In the genomic region with DNA sequence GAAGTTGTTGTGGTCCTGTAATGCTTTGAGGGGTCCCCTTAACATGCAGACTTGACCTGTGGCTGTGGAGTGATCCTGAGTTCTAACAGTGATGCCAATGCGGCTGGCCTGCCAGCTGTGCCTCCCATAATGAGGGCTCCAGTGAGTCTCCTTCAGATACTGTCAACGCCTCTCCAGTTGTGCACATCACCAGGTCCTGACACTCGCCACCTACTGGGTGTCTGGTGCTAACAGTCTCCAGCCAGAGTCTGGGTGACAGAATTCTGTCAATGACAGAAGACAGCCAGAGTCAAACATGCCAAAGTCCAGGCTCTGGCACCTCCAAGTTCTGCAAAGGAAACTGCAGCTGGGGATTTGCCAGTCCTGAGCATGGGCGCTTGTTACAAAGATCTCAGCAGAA, we compare ENCODE assay signal across 26 mouse cellular contexts. TPM values are rescaled to one million over a fixed set of nuclear protein-coding genes. Genes with fewer than 3 reads are reported as not detected.
A peak's percentile ranks its signal among the peaks of the same experiment; 100 is the strongest.
DNase-seq lines count a peak whose midpoint lies in the region; TF ChIP-seq lines count a peak whose summit lies in the region.
"Had no signal": no experiment of that assay in that cellular context is flagged by ENCODE, and none has a peak within 500 bp of the region (broad histone marks: within the 10 kb centered on the region; RNA-seq: fewer than 3 reads in every experiment).

No protein-coding gene starts in this region.

- no peak for TF ChIP-seq POLR2A in lung, adult 2 months (IDR thresholded peaks at IDR 0.05; ENCODE audit: borderline replicate concordance, extremely low read depth, low read depth, low read length)

- H3K27ac ChIP-seq in heart, embryonic 10.5 days, result no peak overlapping the region
- H3K27ac ChIP-seq: forebrain, embryonic 15.5 days; intestine, embryonic 15.5 days; limb, embryonic 13.5 days; midbrain, embryonic 12.5 days had no signal

- TF ChIP-seq CTCF in lung, adult 2 months (IDR thresholded peaks at IDR 0.05; ENCODE audit: insufficient read depth, low read length), result no peak

- no peaks in the 10 kb centered on the region for H3K4me1 ChIP-seq in lung, adult 2 months (ENCODE audit: control insufficient read depth, insufficient read depth, low read length)
- H3K4me1 ChIP-seq in heart, embryonic 10.5 days, result peaks cover 20% of the 10 kb centered on the region; the same call in 1 of the 2 replicates
- H3K4me1 ChIP-seq: forebrain, embryonic 15.5 days; intestine, embryonic 15.5 days; midbrain, embryonic 12.5 days had no signal

- DNase-seq in lung, postnatal 10 days, result peak; percentile 6
- DNase-seq in lung, adult 2 months, result no peak
- peak; percentile 88 for DNase-seq in heart, embryonic 10.5 days (ENCODE audit: low spot score)
- peak; percentile 72 to 76 for DNase-seq in heart, postnatal 10 days
- DNase-seq in thymus, postnatal 10 days (ENCODE audit: low spot score in 2 of 2), result no peak
- DNase-seq in cerebellum, adult 9-10 months, result no peak
- DNase-seq in left cerebral cortex, adult 11 months (ENCODE audit: low spot score), result no peak
- DNase-seq: adrenal gland, postnatal 14 days; cerebellum, adult 2 months; gastrocnemius, postnatal 10 days; kidney, adult 9 months; kidney, postnatal 25 days; lung, adult 18-20 months had no signal

- WGBS in lung, adult 2 months, result 68% methylated on average over 4 of the region's 4 CpGs
- 40% methylated on average over 4 of the region's 4 CpGs for WGBS in heart, embryonic 10.5 days

- no peaks in the 10 kb centered on the region for H3K36me3 ChIP-seq in heart, embryonic 10.5 days
- H3K36me3 ChIP-seq: forebrain, embryonic 15.5 days; intestine, embryonic 15.5 days; limb, embryonic 13.5 days; midbrain, embryonic 12.5 days had no signal

- intact Hi-C loops in heart, postnatal 10 days (cut with DNase I), result no loop called here

- 0 out of 2 replicates have a peak, but pooled peaks cover 6% of the 10 kb centered on the region for H3K9me3 ChIP-seq in heart, embryonic 10.5 days
- H3K9me3 ChIP-seq: forebrain, embryonic 15.5 days; intestine, embryonic 15.5 days; midbrain, embryonic 12.5 days had no signal

- H3K27me3 ChIP-seq in heart, embryonic 10.5 days (ENCODE audit: insufficient read depth, poor library complexity, severe bottlenecking), result peaks cover 33% of the 10 kb centered on the region; the same call in 1 of the 2 replicates
- H3K27me3 ChIP-seq: forebrain, embryonic 15.5 days; intestine, embryonic 15.5 days; limb, embryonic 13.5 days; midbrain, embryonic 12.5 days had no signal

- no peak overlapping the region for H3K4me3 ChIP-seq in lung, adult 2 months (replicated peaks; ENCODE audit: extremely low read depth, low read depth, low read length)
- no peak overlapping the region for H3K4me3 ChIP-seq in heart, embryonic 10.5 days
- H3K4me3 ChIP-seq: forebrain, embryonic 15.5 days; intestine, embryonic 15.5 days; layer of hippocampus, adult 2 months; limb, embryonic 13.5 days; midbrain, embryonic 12.5 days had no signal

RNA-seq across cellular contexts. Expression of a gene that starts 15.8 kb away (rescaled TPM):
- not detected in 2 replicates for polyA plus RNA-seq in lung, adult 2 months (2012; rRNA removed)
- 0.24 and 0.46 TPM in 2 replicates for polyA plus RNA-seq in heart, embryonic 10.5 days (2016; fragmentation: Nextera tagmentation; extraction: Ambion mirVana)
- under 1 TPM; 0.41 to 0.60 TPM for total RNA-seq in heart, postnatal 10 days (2021)
- total RNA-seq: adrenal gland, postnatal 14 days; gastrocnemius, postnatal 10 days; hematopoietic stem cell, adult 5-6 weeks; monocyte, adult 5-6 weeks; neutrophil, adult 5-6 weeks had no signal
- polyA plus RNA-seq: C2C12; small intestine, adult 2 months; stomach, embryonic 16.5 days; thymus, postnatal 0 days had no signal

RNA-seq across cellular contexts. Expression of a gene that starts 23.4 kb away (rescaled TPM):
- not detected in 2 replicates for polyA plus RNA-seq in lung, adult 2 months (2012; rRNA removed)
- polyA plus RNA-seq in heart, embryonic 10.5 days (2016; fragmentation: Nextera tagmentation; extraction: Ambion mirVana), result 1.1 and 1.2 TPM in 2 replicates
- 1 to 10 TPM; 2.0 to 2.2 TPM for total RNA-seq in heart, postnatal 10 days (2021)
- total RNA-seq: adrenal gland, postnatal 14 days; neutrophil, adult 5-6 weeks had no signal
- polyA plus RNA-seq: embryonic facial prominence, embryonic 14.5 days; small intestine, adult 2 months had no signal

Comparison
In these comparisons a context has a peak if more than half of its experiments do, and no peak if none do; other contexts are left out.
1. DNase-seq: peak in lung, postnatal 10 days (single experiment), heart, embryonic 10.5 days (single experiment) and heart, postnatal 10 days (2 of 2); none in lung, adult 2 months (single experiment), thymus, postnatal 10 days (0 of 2), cerebellum, adult 9-10 months (single experiment) and left cerebral cortex, adult 11 months (single experiment).